Mouse (Mus musculus) right cerebral cortex, postnatal 4 days (tissue): ENCODE measurements around the gene Apba1.
A peak's percentile ranks its signal among the peaks of the same experiment; 100 is the strongest.

Source experiments
- DNase-seq: peaks from one replicate; pipeline ENCODE4 v3.0.0-alpha.2; 2022

The Apba1 gene

DNA sequence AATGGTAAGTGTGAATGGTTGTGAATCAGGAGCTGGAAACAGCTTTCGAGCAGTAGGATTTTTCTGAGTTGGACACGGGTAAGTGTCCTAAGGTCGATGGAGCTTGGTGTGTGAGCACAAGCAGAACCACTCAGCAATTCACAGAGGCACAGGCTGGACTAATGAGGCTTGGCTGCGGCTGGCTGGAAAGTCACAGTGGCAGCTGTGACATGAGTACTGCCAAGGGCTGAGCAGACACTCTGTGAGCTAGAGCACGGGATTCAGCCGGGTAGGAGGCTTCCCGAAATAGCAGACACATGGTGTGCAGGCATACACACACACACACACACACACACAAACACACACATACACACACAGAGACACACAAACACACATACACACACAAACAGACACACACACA, 121.2 kb downstream of the Apba1 start:
- DNase-seq: peak; percentile 45

DNA sequence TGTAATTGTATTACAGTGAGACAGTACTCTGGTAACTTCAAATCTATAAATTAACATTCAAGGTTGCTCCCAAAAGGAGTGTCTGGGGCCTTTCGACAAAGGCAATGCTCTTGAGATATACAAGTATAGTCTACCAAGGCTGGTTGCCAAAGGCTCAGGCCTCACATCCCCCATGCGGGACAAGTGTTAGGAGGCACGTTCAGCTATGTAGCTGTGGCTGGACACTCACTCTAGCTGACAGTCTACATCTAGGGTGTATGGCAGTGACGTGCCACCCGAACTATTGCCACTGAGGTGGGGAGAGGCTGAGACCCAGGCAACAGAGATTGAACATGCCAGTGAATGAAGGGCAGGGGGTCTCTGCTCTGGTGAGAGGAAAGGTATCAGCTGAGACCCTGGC, 127.5 kb downstream of the Apba1 start:
- no peak for DNase-seq

DNA sequence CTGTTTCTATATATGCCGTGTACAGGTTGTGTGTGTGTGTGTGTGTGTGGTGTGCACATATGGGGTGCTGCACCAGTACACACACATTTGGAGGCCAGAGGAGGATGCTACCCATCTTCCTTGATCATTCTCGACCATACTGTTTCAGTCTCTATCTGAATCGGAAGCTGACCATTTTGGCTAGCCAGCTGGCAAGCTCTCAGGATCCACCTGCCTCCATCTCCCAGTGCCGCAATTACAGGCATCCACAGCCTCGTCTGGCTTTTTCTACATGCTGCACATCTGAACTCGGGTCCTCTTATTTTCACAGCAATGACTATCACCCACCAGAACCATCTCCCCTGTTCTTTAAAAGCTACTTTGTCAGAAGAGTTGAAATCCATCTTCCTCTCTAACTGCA, 132.7 kb downstream of the Apba1 start:
- DNase-seq: no peak

DNA sequence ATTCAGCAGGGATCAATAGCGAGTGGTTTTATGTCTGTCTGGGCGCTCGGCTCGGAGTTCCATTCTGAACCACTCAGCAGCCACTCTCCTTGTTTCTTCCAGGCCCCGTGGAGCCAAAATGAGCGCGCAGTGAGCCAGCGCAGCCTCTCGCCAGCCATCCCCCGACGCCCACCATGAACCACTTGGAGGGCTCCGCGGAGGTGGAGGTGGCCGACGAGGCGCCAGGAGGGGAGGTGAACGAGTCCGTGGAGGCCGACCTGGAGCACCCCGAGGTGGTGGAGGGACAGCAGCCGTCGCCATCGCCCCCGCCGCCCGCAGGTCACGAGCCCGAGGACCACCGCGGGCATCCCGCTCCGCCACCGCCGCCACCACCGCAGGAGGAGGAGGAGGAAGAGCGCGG, 133.9 kb downstream of the Apba1 start:
- peak; percentile 34 for DNase-seq

DNA sequence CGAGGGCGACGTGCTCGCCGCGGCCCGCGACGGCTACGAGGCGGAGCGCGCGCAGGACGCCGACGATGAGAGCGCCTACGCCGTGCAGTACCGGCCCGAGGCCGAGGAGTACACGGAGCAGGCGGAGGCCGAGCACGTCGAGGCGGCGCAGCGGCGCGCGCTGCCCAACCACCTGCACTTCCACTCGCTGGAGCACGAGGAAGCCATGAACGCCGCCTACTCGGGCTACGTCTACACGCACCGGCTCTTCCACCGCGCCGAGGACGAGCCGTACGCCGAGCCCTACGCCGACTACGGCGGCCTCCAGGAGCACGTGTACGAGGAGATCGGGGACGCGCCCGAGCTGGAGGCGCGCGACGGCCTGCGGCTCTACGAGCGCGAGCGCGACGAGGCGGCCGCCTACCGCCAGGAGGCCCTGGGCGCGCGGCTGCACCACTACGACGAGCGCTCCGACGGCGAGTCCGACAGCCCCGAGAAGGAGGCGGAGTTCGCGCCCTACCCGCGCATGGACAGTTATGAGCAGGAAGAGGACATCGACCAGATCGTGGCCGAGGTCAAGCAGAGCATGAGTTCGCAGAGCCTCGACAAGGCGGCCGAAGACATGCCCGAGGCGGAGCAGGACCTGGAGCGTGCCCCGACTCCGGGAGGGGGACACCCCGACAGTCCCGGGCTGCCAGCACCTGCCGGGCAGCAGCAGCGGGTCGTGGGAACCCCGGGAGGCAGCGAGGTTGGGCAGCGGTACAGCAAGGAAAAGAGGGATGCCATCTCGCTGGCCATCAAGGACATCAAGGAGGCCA, 134.6 kb downstream of the Apba1 start:
- DNase-seq: peak; percentile 73

DNA sequence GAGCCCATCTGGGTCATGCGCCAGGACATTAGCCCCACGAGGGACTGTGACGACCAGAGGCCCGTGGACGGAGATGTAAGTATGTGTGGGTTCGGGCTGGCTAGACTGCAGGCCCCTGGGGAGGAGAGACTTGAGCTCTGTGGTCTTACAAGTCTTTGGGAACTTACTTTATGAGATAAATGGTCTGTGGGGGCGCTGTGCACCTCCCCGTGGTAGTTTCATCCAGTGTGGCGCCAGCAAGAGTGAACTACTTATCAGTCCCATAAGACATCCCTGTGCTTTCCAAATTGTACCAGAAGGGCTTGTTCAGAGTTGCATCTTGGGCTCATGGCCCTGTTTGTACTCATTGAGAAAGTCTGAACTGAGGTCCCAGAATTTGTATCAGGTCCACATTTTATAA, 135.3 kb downstream of the Apba1 start:
- no peak for DNase-seq

DNA sequence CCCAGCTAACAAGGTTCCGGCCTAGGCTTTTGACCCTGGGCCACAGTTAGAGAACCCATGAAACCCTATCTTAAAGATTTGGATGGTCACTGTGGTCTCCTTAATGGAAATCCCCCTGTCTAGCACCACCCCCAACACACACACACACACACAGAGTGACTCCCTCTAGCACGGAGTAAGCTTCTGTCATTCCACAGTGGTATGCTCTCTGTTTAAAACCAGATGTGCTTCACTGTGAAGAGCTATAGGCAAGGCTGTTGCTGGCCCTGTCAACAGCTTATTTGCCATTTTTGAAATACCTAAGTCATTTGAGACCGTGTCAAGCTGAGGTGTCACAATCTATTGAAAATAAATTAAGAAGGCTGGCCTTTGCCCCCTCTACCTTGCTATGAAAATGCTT, 136.1 kb downstream of the Apba1 start:
- no peak for DNase-seq

DNA sequence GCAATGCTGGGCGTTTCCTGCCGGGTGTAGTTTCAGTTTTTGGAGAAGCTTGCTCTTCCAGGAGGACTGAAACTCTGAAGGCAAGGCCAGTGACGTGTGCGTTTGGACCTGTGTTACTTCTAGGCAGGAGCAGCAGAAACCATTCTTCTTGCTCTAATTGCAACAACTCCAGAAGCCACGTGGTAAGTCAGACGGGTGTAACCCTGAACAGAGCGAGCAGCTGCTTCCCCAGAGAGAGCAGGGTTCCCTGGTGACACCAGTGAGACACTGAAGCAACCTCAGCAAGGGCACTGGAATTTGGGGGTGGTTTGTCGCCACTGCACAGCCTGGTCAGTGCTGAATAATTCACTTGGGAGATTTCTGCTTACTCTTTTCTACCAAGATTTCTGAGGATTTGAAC, 138.2 kb downstream of the Apba1 start:
- no peak for DNase-seq

DNA sequence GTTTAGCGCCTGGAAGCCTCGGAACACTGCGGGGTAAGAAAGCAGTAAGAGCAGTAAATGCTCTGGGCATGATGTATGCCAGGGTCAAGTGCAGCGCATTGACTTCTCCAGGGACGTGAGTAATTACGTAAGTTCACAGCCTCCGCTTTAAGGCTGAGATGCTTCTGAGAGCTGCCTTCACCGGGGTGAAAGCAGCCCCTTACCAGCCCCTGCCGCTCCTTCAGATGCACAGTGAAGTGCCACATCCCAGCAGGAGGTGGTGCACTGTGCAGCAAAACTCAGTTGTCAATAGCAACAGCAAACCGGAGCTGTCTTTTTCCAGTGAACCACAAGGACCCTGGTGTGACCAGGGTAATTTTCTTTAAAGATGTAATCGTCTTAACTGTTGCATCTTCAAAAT, 139.8 kb downstream of the Apba1 start:
- no peak for DNase-seq

DNA sequence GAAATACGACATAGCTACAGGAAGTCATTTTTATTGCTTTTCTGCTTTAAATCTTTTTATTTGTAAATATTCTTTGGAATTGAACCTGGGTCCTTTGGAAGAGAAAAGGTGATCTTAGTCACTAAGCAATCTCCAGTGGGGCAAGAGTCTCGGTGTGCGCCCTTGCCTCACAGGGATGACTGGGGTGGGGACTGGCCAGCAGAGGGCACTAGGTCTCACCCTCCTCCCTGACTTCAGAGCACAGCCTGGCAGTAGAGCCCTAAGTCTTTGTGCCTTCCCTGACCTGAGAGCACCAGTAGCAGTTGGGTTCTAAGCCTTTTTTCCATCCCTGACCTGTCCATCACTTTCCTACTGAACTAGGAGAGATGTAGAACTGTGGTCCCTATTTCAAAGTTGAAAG, 142.5 kb downstream of the Apba1 start:
- peak; percentile 30 for DNase-seq

DNA sequence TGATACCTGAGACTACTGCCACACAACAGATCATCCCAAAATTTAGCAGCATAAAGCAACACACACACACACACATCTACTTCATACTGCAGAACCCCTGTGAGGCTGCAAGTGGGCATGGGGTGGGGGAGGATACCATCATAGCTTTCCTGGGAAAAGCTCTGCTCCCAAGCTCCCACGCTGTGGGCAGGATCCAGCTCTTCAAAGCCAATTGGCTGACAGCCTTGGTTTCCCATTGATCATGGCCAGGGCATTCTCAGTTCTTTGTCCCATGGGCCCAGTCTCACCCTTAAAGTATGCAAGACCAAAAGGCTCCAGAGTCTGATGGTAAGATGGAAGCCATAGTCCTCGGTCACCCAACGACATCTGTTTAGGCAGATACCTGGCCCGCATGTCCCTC, 143.1 kb downstream of the Apba1 start:
- peak; percentile 32 for DNase-seq

DNA sequence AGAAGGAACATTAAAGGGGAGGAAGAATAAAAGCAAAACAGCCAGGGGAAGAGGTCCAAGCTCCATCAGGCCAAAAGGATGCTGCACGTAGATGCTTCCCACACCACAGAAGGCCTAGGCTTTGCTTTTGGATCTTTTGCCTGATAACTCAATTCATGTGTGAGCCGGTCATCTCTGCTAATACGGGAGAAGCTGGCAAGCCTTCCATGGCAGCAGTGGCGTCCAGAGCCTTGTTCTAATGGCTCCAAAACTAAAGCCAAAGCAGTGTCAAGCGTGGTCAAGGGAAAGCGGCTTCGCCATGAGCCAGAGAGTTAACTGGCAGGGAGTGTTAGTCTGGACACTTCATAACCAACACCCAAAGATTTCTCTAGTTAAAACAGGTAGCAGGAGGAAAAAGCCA, 144.4 kb downstream of the Apba1 start:
- no peak for DNase-seq

DNA sequence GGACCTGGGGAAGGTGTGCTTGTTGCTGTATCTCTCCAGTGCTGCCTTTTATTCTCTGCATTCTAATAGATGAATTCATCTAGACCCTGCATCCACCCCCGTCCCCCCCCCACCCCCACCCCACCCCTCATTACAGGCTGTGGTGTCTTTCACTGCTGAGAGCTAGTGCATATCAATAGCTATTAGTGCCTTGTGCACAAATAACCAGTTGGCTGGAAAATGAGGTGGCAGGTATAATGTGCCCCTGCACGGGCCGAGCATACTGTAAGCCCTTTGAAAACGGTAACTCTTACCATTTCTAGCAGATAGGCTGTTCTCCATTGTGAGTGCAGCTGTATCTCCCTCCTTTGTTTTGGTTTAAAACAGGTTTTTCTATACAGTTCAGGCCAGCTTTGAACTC, 146.2 kb downstream of the Apba1 start:
- DNase-seq: no peak

DNA sequence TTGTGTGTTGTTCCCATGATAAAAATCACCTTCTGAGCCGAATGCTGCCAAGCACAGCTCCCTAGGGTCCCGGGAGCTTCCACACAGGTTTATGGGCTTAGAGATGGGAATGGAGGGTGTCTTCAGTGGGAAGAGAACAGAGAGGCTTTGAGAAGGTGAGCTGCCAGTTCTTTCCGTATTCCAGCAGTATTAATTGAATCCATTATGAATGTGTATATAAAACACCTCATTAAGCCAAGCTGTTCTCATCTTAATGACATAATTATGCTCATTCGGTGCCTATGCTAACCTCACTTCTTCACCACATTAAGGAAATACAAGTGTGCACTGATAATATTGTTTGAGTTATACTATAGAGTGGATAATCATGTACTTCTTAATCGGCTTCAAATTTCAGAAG, 147.1 kb downstream of the Apba1 start:
- no peak for DNase-seq

DNA sequence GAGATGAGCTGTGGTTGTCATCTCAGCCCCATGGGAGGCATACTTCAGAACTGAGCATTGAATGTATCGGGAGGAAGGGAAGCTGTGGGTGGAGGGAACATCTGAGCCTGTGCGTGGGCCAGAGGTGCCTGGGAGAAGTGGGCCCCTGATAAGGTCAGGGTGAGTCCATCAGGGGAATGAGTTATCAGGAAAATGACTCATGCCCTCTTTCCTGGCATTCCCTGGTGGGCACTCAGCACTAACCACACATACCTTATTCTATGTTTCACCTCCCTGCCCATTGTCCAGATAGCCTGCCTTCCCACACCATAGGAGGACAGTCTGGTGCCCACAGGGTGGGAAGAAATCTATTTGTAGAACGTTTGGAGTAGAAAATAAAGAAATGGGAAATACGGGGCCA, 151.7 kb downstream of the Apba1 start:
- DNase-seq: no peak

DNA sequence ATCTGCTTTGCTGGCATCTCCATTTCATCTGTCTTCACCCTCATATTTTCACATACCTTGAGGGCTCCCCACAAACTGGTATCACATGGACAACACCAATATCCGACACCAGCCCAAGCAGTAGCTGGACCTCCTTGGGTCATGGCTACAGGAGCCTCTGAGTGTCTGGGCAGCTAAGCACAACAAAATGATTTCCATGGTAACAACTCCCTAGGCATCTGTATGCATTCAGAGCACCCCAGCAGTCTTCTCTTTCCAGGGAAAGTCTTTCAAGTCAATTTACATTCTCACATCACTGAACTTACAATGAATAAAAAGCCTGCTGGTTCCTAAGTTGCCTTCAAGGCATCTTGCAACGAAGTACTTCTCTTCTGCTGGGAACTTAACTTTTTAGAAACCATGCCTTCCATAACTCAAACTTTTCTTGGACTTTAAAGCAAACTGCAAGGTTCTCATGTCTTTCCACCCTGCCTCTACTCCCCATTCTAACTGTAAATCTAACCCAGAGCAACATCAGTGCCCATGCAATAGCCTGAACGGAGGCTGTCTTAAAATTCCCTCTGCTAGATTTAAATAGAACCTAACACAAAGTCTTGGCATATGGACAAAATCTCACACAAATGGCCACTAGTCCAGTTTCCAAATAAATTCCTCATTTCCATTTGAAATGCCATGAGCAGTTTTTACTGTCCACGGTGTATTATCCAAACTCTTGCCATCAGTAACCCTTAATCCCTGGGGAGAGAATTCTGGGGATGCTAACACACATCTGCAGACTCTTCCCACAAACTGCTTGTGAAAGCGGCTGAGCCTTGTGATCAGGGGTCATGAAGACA, 160.9 kb downstream of the Apba1 start:
- no peak for DNase-seq

DNA sequence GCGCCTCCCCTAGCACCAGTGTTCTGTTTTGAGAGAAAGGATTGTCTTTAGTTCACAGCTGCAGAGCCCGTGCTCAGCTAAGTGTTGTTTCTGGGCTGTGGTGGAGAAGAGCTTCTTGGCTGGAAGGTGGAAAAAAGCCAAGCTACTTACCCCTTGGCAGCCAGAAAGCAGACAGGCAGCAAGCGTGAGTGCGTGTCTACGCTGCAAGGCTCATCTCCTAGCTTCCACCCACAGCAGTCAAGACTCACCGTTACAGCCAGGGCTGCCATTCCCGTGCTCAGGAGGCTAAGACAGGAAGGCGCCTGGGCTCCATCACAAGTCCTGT, 161.5 kb downstream of the Apba1 start:
- no peak for DNase-seq

DNA sequence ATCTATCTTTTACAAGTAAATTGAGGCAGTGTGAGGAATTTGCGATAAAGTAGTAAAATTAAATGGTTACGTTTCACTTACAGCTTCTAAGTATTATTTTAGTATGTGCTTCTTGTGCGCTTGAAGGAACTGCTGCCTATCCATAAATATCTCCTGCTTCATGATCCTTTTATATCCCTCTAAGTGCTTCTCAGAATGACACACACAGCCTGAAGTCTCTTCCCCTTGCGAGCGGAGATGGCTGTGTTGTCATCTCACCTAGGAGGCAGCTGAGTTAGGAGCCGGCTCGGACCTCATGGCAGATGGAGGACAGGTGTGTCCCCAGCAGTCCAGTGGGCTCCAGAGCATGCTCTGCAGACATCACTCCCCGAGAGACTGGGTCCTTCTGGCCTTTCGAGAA, 163.9 kb downstream of the Apba1 start:
- no peak for DNase-seq

DNA sequence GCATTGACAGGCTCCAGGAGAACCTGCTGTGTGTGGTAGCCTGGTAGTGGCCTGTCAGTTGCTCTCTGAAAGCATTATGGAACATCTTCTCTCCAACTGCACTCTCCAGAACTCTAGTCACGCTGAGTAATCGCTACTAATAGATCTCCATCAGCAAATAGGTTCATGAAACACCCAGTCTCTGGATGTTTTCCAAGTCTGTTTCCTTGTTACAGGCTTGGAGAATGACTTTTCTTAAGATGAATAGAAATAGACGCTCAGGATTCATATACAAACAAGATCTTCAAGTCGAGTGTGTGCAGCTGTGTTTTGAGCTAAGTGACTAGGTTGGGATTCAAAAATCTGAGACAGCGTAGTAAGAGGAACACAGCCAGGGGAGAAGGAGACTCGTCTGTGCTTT, 165.4 kb downstream of the Apba1 start:
- DNase-seq: no peak

DNA sequence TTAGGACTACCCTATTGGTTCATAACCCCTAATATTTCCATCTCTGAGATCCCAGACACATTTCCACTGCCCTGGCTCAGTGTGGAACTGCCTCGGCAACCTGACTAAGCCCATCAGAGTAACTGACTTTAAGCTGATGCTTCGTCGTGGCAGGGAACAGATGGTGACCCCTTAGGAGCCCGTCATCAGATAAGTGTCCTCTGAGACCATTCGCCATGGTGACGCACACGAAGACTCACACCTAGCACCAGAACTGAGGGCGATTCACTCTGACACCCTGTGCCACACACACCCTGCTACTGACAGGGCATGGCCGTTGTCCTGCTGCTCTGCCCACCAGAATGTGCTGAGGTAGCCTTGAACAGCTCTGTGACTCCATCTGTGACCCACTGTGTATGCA, 166.1 kb downstream of the Apba1 start:
- no peak for DNase-seq

DNA sequence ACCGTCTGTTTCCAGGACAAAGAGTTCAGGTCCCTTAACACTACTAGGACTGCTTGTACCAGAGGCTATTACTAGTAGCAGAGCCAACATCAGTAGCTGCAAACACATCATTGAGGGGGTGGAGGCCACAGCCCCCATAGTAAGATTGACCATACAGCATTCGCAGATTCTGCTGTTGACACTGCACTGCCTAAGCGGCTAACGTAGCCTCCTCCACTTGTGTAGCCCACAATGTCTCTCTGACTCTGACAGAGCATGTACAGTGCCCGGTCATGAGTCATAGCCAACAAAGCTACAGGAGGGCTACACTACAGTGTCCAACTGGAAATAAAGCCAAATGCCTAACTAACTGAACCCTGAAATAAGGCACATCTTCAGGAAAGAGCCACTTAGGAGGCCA, 166.9 kb downstream of the Apba1 start:
- no peak for DNase-seq

DNA sequence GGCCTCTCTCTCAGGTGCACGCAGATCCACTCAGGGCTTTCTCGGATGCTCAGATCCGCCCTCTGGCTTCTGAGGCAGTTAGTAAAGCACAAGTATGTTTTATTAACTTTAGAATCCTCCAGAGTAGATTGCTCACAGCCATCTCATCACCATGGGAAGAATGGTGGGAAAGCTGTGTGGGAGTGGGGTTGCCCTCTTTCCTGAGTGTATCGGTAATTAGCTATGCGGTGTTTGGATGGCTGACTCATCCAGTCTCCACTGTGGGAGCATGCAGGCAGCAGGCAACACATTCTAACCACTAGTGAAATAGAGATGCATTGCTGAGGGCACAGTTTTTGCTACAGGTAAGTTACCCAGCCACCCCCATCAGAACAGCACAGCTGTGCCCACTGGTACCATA, 172.1 kb downstream of the Apba1 start:
- no peak for DNase-seq

DNA sequence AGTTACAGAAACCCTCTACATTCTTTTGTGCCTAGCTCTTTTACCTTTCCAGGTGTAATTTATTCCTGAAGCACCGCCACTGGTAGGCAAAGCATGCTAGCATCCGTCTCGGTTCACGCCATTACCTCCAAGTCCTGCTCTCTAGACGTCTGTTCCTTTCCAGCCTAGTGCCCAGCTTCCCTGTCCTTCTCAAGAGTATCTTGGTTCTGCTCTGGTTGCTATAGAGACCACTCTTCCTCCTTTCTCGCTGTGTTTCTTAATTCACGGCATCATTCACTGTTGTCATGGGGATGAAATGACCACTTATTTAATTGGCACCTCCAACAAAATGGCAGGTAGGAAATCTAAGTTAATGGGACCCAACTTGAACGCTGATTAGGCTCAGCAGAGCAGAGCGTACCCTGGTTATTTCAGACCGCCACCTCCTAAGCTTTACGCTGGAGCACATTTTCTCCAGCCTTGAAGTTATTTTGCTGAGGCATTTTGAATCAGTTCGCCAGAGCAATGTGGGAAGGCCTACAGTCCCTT, 182.8 kb downstream of the Apba1 start:
- DNase-seq: no peak

DNA sequence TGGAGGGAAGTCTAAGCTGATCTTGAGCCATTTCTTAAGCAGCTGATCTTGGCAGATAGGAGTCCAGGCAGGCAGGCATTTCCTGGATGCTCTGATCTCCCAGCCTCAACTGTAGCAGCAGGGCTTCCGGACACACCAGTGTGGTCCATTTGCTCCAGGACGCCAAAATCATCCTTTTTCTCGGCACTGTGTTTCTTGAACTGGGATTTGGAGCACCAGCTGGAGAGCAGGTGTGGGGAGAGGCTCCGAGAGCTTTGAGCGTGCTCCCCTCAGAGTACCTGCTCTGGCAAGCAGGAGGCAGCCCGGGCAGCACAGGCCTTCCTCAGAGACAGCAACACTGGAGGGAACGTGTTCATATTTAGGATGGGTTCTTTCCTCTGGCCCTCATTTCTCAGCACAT, 184.2 kb downstream of the Apba1 start:
- DNase-seq: no peak
